Mouse (Mus musculus): ENCODE results near the gene Adk. TPM values are rescaled to one million over a fixed set of nuclear protein-coding genes. Genes with fewer than 3 reads are reported as not detected.
A peak's percentile ranks its signal among the peaks of the same experiment; 100 is the strongest.

Gene Adk
- polyA plus RNA-seq, 1 experiment = 18.6 TPM

- TF ChIP-seq POLR2A (IDR thresholded peaks at IDR 0.05; ENCODE audit: borderline replicate concordance, extremely low read depth, insufficient read depth, insufficient read length, poor library complexity, severe bottlenecking) (no peak), CTCF (IDR thresholded peaks at IDR 0.05; ENCODE audit: borderline replicate concordance, extremely low read depth, insufficient read depth, insufficient read length) (no peak)
- no peak for DNase-seq (ENCODE audit: low read depth)
Observed at GRCm38 (mm10) chr14:21119653-21120313, 67.4 kb downstream of the Adk start.

GRCm38 (mm10) chr14:21120473-21120872 lies 68.1 kb downstream of the Adk start:
- DNase-seq (ENCODE audit: low read depth) = peak; percentile 90
- TF ChIP-seq POLR2A (IDR thresholded peaks at IDR 0.05; ENCODE audit: borderline replicate concordance, extremely low read depth, insufficient read depth, insufficient read length, poor library complexity, severe bottlenecking) (no peak), CTCF (IDR thresholded peaks at IDR 0.05; ENCODE audit: borderline replicate concordance, extremely low read depth, insufficient read depth, insufficient read length) (peak; percentile 17; the same call in 1 of the 2 replicates)

- TF ChIP-seq CTCF (IDR thresholded peaks at IDR 0.05; ENCODE audit: borderline replicate concordance, extremely low read depth, insufficient read depth, insufficient read length) (no peak), POLR2A (IDR thresholded peaks at IDR 0.05; ENCODE audit: borderline replicate concordance, extremely low read depth, insufficient read depth, insufficient read length, poor library complexity, severe bottlenecking) (no peak)
- no peak for DNase-seq (ENCODE audit: low read depth)
Observed at GRCm38 (mm10) chr14:21127215-21127614, 74.8 kb downstream of the Adk start.

- TF ChIP-seq CTCF (IDR thresholded peaks at IDR 0.05; ENCODE audit: borderline replicate concordance, extremely low read depth, insufficient read depth, insufficient read length) (peak; percentile 79), POLR2A (IDR thresholded peaks at IDR 0.05; ENCODE audit: borderline replicate concordance, extremely low read depth, insufficient read depth, insufficient read length, poor library complexity, severe bottlenecking) (no peak)
- peak; percentile 96 for DNase-seq (ENCODE audit: low read depth)
Observed at GRCm38 (mm10) chr14:21136906-21137305, 84.5 kb downstream of the Adk start.

- no peak for TF ChIP-seq CTCF (IDR thresholded peaks at IDR 0.05; ENCODE audit: borderline replicate concordance, extremely low read depth, insufficient read depth, insufficient read length)
- TF ChIP-seq POLR2A (IDR thresholded peaks at IDR 0.05; ENCODE audit: borderline replicate concordance, extremely low read depth, insufficient read depth, insufficient read length, poor library complexity, severe bottlenecking) = no peak
- DNase-seq (ENCODE audit: low read depth) = no peak
Observed at GRCm38 (mm10) chr14:21142603-21143002, 90.2 kb downstream of the Adk start.

GRCm38 (mm10) chr14:21143406-21144115 lies 91.2 kb downstream of the Adk start:
- DNase-seq (ENCODE audit: low read depth) = peak; percentile 88
- no peak for TF ChIP-seq POLR2A (IDR thresholded peaks at IDR 0.05; ENCODE audit: borderline replicate concordance, extremely low read depth, insufficient read depth, insufficient read length, poor library complexity, severe bottlenecking)
- peak; percentile 64; the same call in 1 of the 2 replicates for TF ChIP-seq CTCF (IDR thresholded peaks at IDR 0.05; ENCODE audit: borderline replicate concordance, extremely low read depth, insufficient read depth, insufficient read length)

- TF ChIP-seq CTCF (IDR thresholded peaks at IDR 0.05; ENCODE audit: borderline replicate concordance, extremely low read depth, insufficient read depth, insufficient read length) (no peak), POLR2A (IDR thresholded peaks at IDR 0.05; ENCODE audit: borderline replicate concordance, extremely low read depth, insufficient read depth, insufficient read length, poor library complexity, severe bottlenecking) (no peak)
- DNase-seq (ENCODE audit: low read depth) = no peak
Observed at GRCm38 (mm10) chr14:21147171-21147570, 94.8 kb downstream of the Adk start.

- no peak for DNase-seq (ENCODE audit: low read depth)
- TF ChIP-seq CTCF (IDR thresholded peaks at IDR 0.05; ENCODE audit: borderline replicate concordance, extremely low read depth, insufficient read depth, insufficient read length) (no peak), POLR2A (IDR thresholded peaks at IDR 0.05; ENCODE audit: borderline replicate concordance, extremely low read depth, insufficient read depth, insufficient read length, poor library complexity, severe bottlenecking) (no peak)
Observed at GRCm38 (mm10) chr14:21150301-21150700, 97.9 kb downstream of the Adk start.

- no peak for TF ChIP-seq POLR2A (IDR thresholded peaks at IDR 0.05; ENCODE audit: borderline replicate concordance, extremely low read depth, insufficient read depth, insufficient read length, poor library complexity, severe bottlenecking)
- TF ChIP-seq CTCF (IDR thresholded peaks at IDR 0.05; ENCODE audit: borderline replicate concordance, extremely low read depth, insufficient read depth, insufficient read length) = no peak
- no peak for DNase-seq (ENCODE audit: low read depth)
Observed at GRCm38 (mm10) chr14:21152055-21152454, 99.7 kb downstream of the Adk start.

GRCm38 (mm10) chr14:21165706-21166105 lies 113.3 kb downstream of the Adk start:
- peak; percentile 39 for DNase-seq (ENCODE audit: low read depth)

GRCm38 (mm10) chr14:21166114-21166513 lies 113.7 kb downstream of the Adk start:
- TF ChIP-seq POLR2A (IDR thresholded peaks at IDR 0.05; ENCODE audit: borderline replicate concordance, extremely low read depth, insufficient read depth, insufficient read length, poor library complexity, severe bottlenecking) (no peak), CTCF (IDR thresholded peaks at IDR 0.05; ENCODE audit: borderline replicate concordance, extremely low read depth, insufficient read depth, insufficient read length) (no peak)
- no peak for DNase-seq (ENCODE audit: low read depth)

More at GRCm38 (mm10) chr14:21165706-21166105, 113.3 kb downstream of the Adk start:
- TF ChIP-seq POLR2A (IDR thresholded peaks at IDR 0.05; ENCODE audit: borderline replicate concordance, extremely low read depth, insufficient read depth, insufficient read length, poor library complexity, severe bottlenecking) (no peak), CTCF (IDR thresholded peaks at IDR 0.05; ENCODE audit: borderline replicate concordance, extremely low read depth, insufficient read depth, insufficient read length) (no peak)
